Mouse (Mus musculus): ENCODE data around the gene Ick. TPM values are rescaled to one million over a fixed set of nuclear protein-coding genes. Genes with fewer than 3 reads are reported as not detected.
"Not testable (repeated sequence)": the region's sequence is repeated elsewhere in the genome, so short reads cannot be mapped to it uniquely, and the experiment has no call there.

The Ick gene
- polyA plus RNA-seq, 1 experiment from 2014 or later, result 25.3 TPM

DNA sequence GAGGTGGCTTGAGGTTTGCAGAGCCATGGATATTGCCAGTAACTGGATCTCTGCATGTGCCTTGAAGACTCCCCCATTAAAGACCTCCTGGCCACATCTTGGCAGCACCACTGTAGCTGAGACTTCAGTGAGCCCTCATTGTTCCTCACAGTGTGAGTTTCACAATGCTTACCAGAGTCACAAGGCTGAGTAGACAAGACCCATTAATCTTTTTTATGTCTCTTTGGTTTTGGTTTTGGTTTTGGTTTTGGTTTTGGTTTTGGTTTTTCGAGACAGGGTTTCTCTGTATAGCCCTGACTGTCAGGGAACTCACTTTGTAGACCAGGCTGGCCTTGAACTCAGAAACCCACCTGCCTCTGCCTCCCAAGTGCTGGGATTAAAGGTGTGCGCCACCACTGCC lies 40.8 kb downstream of the Ick start:
- H3K27me3 ChIP-seq (ENCODE audit: control insufficient read depth, insufficient read depth, low read length); H3K27ac ChIP-seq (ENCODE audit: low read length); H3K36me3 ChIP-seq (ENCODE audit: control insufficient read depth, insufficient read depth, low read length); H3K4me3 ChIP-seq (replicated peaks; ENCODE audit: low read length); H3K9ac ChIP-seq (ENCODE audit: low read length); H3K9me3 ChIP-seq (replicated peaks; ENCODE audit: control insufficient read depth, low read length); H3K4me1 ChIP-seq (ENCODE audit: control insufficient read depth, insufficient read depth, low read length); ATAC-seq (ENCODE audit: insufficient read depth, low FRiP score); H3K4me2 ChIP-seq (ENCODE audit: low read depth, low read length): not testable (repeated sequence)
- 91% methylated on average over 2 of the region's 2 CpGs for WGBS

DNA sequence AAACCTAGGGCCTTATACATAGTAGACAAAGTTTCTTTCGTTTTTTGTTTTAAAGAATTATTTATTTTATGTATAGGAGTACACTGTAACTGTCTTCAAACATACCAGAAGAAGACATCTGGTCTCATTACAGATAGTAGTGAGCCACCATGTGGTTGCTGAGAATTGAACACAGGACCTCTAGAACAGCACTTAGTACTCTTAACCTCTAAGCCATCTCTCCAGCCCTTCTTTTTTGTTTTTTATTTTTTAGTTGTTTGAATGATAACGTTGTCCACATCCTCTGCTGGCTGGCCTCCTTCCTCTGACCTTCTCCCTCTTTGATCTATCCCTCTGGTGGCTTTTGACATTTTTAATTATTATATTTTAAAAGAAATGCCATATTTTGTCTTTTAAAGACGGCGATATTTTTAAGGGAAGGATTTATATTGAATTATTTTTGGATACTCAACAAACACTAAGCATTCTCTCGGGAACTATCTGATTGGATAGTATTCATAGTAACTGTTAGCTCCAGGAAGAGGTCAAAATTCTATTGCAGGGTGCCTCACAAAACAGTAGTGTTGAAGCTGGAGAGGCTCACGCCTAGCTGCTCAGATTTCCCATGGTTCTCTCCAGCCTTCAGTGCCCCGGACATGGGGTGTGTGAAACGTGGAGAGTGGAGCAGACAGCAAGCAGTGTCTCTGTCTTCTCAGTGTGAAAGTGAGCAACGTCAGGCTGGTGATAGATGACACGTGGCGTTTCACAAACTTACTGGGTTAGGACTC lies 45.4 kb downstream of the Ick start:
- Histone ChIP-seq H3K4me3 (replicated peaks; ENCODE audit: low read length) (no peak overlapping the region), H3K9me3 (replicated peaks; ENCODE audit: control insufficient read depth, low read length) (no peaks in the 10 kb centered on the region), H3K4me1 (ENCODE audit: control insufficient read depth, insufficient read depth, low read length) (no peaks in the 10 kb centered on the region), H3K27me3 (ENCODE audit: control insufficient read depth, insufficient read depth, low read length) (no peaks in the 10 kb centered on the region), H3K4me2 (ENCODE audit: low read depth, low read length) (no peak overlapping the region), H3K27ac (ENCODE audit: low read length) (no peak overlapping the region), H3K36me3 (ENCODE audit: control insufficient read depth, insufficient read depth, low read length) (peaks cover 13% of the 10 kb centered on the region), H3K9ac (ENCODE audit: low read length) (no peak overlapping the region)
- ATAC-seq (ENCODE audit: insufficient read depth, low FRiP score), result no peak
- WGBS, result 68% methylated on average over 11 of the region's 11 CpGs

GRCm38 (mm10) chr9:78157221-78157620 lies 48.2 kb downstream of the Ick start:
- Histone ChIP-seq H3K4me3 (replicated peaks; ENCODE audit: low read length) (no peak overlapping the region), H3K9ac (ENCODE audit: low read length) (no peak overlapping the region), H3K4me1 (ENCODE audit: control insufficient read depth, insufficient read depth, low read length) (no peaks in the 10 kb centered on the region), H3K4me2 (ENCODE audit: low read depth, low read length) (no peak overlapping the region), H3K36me3 (ENCODE audit: control insufficient read depth, insufficient read depth, low read length) (peaks cover 35% of the 10 kb centered on the region), H3K9me3 (replicated peaks; ENCODE audit: control insufficient read depth, low read length) (no peaks in the 10 kb centered on the region), H3K27me3 (ENCODE audit: control insufficient read depth, insufficient read depth, low read length) (no peaks in the 10 kb centered on the region), H3K27ac (ENCODE audit: low read length) (no peak overlapping the region)
- 87% methylated on average over 1 of the region's 1 CpGs for WGBS
- ATAC-seq (ENCODE audit: insufficient read depth, low FRiP score), result no peak

DNA sequence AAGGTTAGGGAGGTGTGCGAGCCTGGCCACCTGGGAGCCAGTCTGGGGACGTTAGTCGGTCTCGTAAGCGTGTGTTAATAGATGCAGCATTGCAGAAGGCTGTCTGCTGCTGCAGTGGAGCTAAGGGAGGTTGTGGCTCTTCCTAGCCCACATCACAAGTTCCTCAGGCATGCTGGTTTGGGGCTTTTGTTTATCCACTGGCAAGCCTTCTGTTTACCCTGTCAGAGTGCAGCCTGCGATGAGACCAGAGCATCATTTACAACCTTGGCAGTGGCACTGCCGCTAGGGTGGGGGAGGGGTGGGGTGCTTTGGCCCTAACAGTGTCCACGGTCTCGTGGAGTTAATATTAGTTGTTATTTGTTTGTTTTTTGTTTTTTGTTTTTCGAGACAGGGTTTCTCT lies 54.3 kb downstream of the Ick start:
- Histone ChIP-seq H3K4me1 (ENCODE audit: control insufficient read depth, insufficient read depth, low read length) (no peaks in the 10 kb centered on the region), H3K27me3 (ENCODE audit: control insufficient read depth, insufficient read depth, low read length) (no peaks in the 10 kb centered on the region), H3K4me3 (replicated peaks; ENCODE audit: low read length) (no peak overlapping the region), H3K36me3 (ENCODE audit: control insufficient read depth, insufficient read depth, low read length) (peaks cover 24% of the 10 kb centered on the region), H3K9ac (ENCODE audit: low read length) (no peak overlapping the region), H3K4me2 (ENCODE audit: low read depth, low read length) (no peak overlapping the region), H3K27ac (ENCODE audit: low read length) (no peak overlapping the region), H3K9me3 (replicated peaks; ENCODE audit: control insufficient read depth, low read length) (no peaks in the 10 kb centered on the region)
- no peak for ATAC-seq (ENCODE audit: insufficient read depth, low FRiP score)
- 73% methylated on average over 10 of the region's 10 CpGs for WGBS

DNA sequence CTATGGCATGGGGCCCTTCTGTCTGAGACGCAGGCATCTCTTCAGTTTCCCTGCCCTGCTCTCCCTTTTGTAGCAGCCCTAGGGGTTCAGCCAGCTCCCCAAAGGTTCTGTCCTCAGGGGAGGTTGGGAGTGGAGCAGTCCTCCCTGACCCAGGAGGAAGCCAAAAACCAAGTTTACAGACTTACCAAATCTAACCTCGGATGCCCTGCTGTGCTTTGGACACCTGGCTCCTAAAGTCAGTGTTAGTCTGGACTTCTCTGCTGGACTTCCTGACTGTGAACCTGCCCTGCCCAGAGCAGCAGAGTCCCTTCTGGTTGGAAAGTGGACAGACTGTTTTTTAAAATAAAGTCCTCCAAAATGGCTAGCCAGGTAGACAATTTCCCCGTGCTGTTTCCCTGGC lies 55.7 kb downstream of the Ick start:
- no peak for ATAC-seq (ENCODE audit: insufficient read depth, low FRiP score)
- Histone ChIP-seq H3K4me2 (ENCODE audit: low read depth, low read length) (no peak overlapping the region), H3K9me3 (replicated peaks; ENCODE audit: control insufficient read depth, low read length) (no peaks in the 10 kb centered on the region), H3K27ac (ENCODE audit: low read length) (no peak overlapping the region), H3K36me3 (ENCODE audit: control insufficient read depth, insufficient read depth, low read length) (peaks cover 18% of the 10 kb centered on the region), H3K9ac (ENCODE audit: low read length) (no peak overlapping the region), H3K4me1 (ENCODE audit: control insufficient read depth, insufficient read depth, low read length) (no peaks in the 10 kb centered on the region), H3K4me3 (replicated peaks; ENCODE audit: low read length) (no peak overlapping the region), H3K27me3 (ENCODE audit: control insufficient read depth, insufficient read depth, low read length) (no peaks in the 10 kb centered on the region)
- WGBS, result 88% methylated on average over 3 of the region's 3 CpGs

DNA sequence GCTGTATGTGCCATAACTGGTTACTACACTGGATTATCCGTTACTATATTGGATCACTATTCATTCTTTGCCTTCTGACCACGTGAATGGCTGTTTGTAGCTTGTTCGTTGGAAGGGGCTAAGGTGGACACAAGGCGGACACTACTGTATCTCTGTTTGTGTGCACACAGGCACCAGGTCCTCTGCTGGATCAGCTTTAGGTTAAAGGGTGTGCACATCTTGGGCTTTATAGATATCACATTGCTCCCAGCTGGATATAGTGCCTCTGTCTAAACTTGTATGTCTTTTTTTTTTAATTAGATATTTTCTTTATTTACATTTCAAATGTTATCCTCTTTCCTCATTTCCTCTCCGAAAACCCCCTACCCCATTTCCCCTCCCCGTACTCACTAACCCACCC lies 56.5 kb downstream of the Ick start:
- Histone ChIP-seq H3K9me3 (replicated peaks; ENCODE audit: control insufficient read depth, low read length) (no peaks in the 10 kb centered on the region), H3K9ac (ENCODE audit: low read length) (no peak overlapping the region), H3K4me2 (ENCODE audit: low read depth, low read length) (no peak overlapping the region), H3K4me1 (ENCODE audit: control insufficient read depth, insufficient read depth, low read length) (no peaks in the 10 kb centered on the region), H3K4me3 (replicated peaks; ENCODE audit: low read length) (no peak overlapping the region), H3K27me3 (ENCODE audit: control insufficient read depth, insufficient read depth, low read length) (no peaks in the 10 kb centered on the region), H3K27ac (ENCODE audit: low read length) (no peak overlapping the region), H3K36me3 (ENCODE audit: control insufficient read depth, insufficient read depth, low read length) (peaks cover 14% of the 10 kb centered on the region; the same call in 1 of the 2 replicates)
- no peak for ATAC-seq (ENCODE audit: insufficient read depth, low FRiP score)
- 91% methylated on average over 6 of the region's 6 CpGs for WGBS

DNA sequence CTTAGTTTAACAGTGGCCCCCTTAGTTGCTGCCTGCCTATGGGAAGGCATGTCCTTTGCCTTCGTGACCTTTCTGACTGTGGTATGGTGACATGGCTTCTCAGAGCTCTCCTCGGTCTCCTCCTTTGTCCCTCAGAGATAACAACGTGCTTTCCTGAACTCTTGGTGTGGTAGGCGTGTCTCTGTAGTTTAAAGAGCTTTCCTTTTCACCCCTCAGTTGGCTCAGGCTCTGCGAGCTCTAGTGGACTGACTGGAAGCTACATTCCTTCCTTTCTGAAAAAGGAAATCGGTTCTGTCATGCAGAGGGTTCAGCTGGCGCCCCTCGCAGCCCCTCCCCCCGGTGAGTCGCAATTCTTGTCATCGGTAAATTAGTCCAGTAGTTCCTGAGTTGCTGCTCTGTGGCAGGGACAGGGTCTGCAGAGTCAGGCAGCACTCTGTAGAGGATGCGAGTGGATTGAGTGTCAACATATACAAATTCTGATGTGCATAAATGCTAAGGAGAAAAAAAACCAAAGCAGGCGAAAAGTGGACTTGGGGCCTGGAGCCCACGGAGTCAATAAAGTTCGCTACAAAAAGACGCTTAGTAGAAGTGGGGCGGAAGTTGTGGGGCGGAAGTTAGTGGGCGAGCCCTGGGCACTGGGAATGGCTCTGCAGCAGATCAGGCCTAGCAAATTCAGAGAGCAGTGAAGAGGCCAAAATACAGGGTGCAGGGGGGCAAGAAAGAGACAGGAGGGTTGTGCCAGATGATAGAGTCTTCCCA lies 57.9 kb downstream of the Ick start:
- H3K36me3 ChIP-seq (ENCODE audit: control insufficient read depth, insufficient read depth, low read length), result peaks cover 3% of the 10 kb centered on the region; the same call in 1 of the 2 replicates
- no peaks in the 10 kb centered on the region for H3K4me1 ChIP-seq (ENCODE audit: control insufficient read depth, insufficient read depth, low read length)
- no peak overlapping the region for H3K27ac ChIP-seq (ENCODE audit: low read length)
- H3K9me3 ChIP-seq (replicated peaks; ENCODE audit: control insufficient read depth, low read length), result no peaks in the 10 kb centered on the region
- WGBS, result 76% methylated on average over 19 of the region's 19 CpGs
- H3K4me2 ChIP-seq (ENCODE audit: low read depth, low read length), result no peak overlapping the region
- ATAC-seq (ENCODE audit: insufficient read depth, low FRiP score), result no peak
- no peak overlapping the region for H3K9ac ChIP-seq (ENCODE audit: low read length)
- H3K4me3 ChIP-seq (replicated peaks; ENCODE audit: low read length), result no peak overlapping the region
- no peaks in the 10 kb centered on the region for H3K27me3 ChIP-seq (ENCODE audit: control insufficient read depth, insufficient read depth, low read length)

- ATAC-seq (ENCODE audit: insufficient read depth, low FRiP score), result no peak
- Histone ChIP-seq H3K4me1 (ENCODE audit: control insufficient read depth, insufficient read depth, low read length) (no peaks in the 10 kb centered on the region), H3K9ac (ENCODE audit: low read length) (no peak overlapping the region), H3K9me3 (replicated peaks; ENCODE audit: control insufficient read depth, low read length) (no peaks in the 10 kb centered on the region), H3K4me3 (replicated peaks; ENCODE audit: low read length) (no peak overlapping the region), H3K27ac (ENCODE audit: low read length) (no peak overlapping the region), H3K27me3 (ENCODE audit: control insufficient read depth, insufficient read depth, low read length) (no peaks in the 10 kb centered on the region), H3K36me3 (ENCODE audit: control insufficient read depth, insufficient read depth, low read length) (no peaks in the 10 kb centered on the region), H3K4me2 (ENCODE audit: low read depth, low read length) (no peak overlapping the region)
- 85% methylated on average over 19 of the region's 19 CpGs for WGBS
Measured at GRCm38 (mm10) chr9:78167453-78167969, 58.5 kb downstream of the Ick start.

DNA sequence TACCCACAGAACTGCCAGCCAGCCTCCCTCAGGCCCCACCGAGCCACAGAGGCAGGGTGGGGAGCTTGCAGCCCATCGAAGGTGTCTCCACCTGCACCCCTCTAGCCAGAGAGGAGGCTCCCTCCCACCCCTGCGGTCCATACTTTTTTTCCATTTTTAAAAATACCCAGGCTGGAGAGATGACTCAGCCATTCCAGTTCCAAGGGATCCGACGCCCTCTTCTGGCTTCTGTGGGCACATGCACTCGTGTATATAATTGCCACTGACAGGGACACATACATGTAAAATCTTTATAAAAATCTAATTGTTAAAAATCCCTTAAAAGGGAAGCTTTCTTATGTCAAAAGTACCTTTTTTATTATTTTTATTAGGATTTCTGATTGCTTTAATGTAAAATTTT lies 59.9 kb downstream of the Ick start:
- WGBS, result 87% methylated on average over 6 of the region's 6 CpGs
- Histone ChIP-seq H3K36me3 (ENCODE audit: control insufficient read depth, insufficient read depth, low read length) (no peaks in the 10 kb centered on the region), H3K4me2 (ENCODE audit: low read depth, low read length) (no peak overlapping the region), H3K27ac (ENCODE audit: low read length) (no peak overlapping the region), H3K4me1 (ENCODE audit: control insufficient read depth, insufficient read depth, low read length) (no peaks in the 10 kb centered on the region), H3K9me3 (replicated peaks; ENCODE audit: control insufficient read depth, low read length) (no peaks in the 10 kb centered on the region), H3K9ac (ENCODE audit: low read length) (no peak overlapping the region), H3K4me3 (replicated peaks; ENCODE audit: low read length) (no peak overlapping the region), H3K27me3 (ENCODE audit: control insufficient read depth, insufficient read depth, low read length) (no peaks in the 10 kb centered on the region)
- ATAC-seq (ENCODE audit: insufficient read depth, low FRiP score), result no peak
